Mouse (Mus musculus) cortical plate, adult 2 months (tissue): ENCODE measurements around the gene Mtln. TPM values are rescaled to one million over a fixed set of nuclear protein-coding genes. Genes with fewer than 3 reads are reported as not detected.

Experiments used
- H3K27ac ChIP-seq: fragments of 200-500 bp; 2 replicates; pipeline ENCODE4 v1.5.1; 2012; ENCODE audit warnings: low read length, control low read depth, inconsistent platforms; ENCODE audit not compliant: insufficient read depth
- H3K4me1 ChIP-seq: fragments of 200-500 bp; 2 replicates; pipeline ENCODE4 v1.6.1; 2011; ENCODE audit warnings: low read length; ENCODE audit not compliant: control insufficient read depth, insufficient read depth
- H3K4me3 ChIP-seq: fragments of 200-500 bp; 2 replicates; pipeline ENCODE4 v1.5.1; 2011; ENCODE audit warnings: mild to moderate bottlenecking, low read length, control low read depth; ENCODE audit not compliant: insufficient read depth
- CTCF ChIP-seq: fragments of 200-500 bp; IDR thresholded peaks from 2 replicates; pipeline ENCODE4 v1.5.1; 2011; ENCODE audit warnings: mild to moderate bottlenecking, control low read depth, low read length; ENCODE audit not compliant: insufficient read depth; ENCODE audit errors: extremely low read depth
- POLR2A ChIP-seq: fragments of 200-500 bp; IDR thresholded peaks from 2 replicates; pipeline ENCODE4 v1.6.1; 2011; ENCODE audit warnings: mild to moderate bottlenecking, low read length, control low read depth; ENCODE audit not compliant: insufficient read depth; ENCODE audit errors: extremely low read depth
- polyA plus RNA-seq: library from polyadenylated mRNA; depleted of rRNA; stranded (reverse); fragments of >200 nt; gene quantifications from 2 replicates; pipeline ENCODE4 v1.2.3, GENCODE M21; 2012; rRNA removed

Gene Mtln
- polyA plus RNA-seq, 1 experiment, result 95.4 TPM

DNA sequence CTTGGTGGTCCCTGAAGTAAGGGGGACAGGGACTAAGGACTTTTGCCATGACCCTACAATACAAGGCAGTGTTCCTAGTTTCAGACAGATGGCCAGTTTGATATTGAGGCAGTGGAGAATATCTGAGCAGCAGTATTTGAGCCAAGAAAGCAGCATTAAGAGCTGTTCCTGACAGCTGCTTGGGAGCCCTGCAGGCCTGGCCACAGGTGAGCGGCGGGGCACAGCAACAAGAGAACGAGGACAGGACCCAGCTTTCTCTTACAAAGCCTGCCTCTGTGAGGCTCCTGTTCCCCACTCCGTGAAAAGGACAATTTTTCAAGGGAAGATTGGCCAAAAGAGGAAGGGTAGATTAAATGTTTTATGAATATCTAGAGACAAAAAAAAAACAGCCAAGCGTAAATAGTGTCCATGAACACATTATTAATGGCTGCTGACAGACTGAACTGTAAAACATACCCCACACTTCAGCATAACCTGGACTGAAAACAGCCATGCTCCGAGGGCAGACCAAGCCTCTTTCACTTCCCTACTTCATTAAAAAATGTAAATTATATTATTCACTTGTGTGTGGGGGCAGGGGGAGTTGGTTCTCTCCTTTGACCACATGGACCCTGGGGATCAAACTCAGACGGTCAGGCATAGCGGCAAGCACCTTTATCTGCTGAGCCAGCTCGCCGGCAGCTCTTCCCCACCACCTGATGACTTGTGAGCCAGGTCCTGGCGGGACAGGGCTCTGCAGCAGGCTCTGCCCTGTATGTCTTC is 40.3 kb downstream of the Mtln start:
- Histone ChIP-seq H3K27ac (no peak overlapping the region), H3K4me3 (no peak overlapping the region), H3K4me1 (no peaks in the 10 kb centered on the region)
- TF ChIP-seq POLR2A (no peak), CTCF (no peak)

DNA sequence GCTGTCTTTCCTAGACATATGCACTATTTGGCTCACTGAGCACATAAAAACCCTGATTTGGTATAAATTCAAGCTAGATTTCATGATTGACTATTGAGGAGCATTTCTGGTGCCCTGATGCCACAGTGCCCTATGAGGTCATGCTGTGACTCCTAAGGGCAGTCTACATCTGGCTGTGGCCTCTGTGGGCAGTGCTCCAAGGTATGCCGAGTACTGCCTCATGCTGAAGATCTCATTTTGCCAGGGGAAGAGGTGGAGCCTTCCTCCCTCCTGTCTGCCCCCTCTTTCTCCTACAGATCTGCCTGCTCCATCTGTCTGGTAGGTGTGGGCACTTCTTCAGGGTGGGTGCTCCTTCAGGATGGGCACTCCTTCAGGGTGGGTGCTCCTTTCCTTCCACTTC is 42.9 kb downstream of the Mtln start:
- H3K27ac ChIP-seq, result no peak overlapping the region
- TF ChIP-seq POLR2A (no peak), CTCF (no peak)
- no peak overlapping the region for H3K4me3 ChIP-seq
- no peaks in the 10 kb centered on the region for H3K4me1 ChIP-seq

DNA sequence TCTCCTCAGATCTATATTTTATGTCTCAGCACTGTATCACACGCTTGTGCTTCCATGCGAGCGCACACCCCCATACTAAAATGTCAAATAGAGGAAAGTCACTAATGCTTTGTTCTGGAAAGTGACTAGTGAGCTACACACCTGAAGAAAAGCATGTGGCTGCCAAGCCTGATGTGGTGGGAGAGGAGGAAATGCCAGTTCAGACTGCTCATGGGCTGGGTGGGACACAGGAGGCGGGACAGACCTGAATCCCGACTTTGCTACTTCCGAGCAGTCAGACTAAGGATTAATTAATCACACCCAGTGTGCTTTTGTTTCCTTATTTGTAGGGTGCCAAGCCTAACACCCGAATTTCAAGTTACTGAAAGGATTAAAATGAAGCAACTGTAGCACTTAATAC is 44.0 kb downstream of the Mtln start:
- no peaks in the 10 kb centered on the region for H3K4me1 ChIP-seq
- TF ChIP-seq CTCF (no peak), POLR2A (no peak)
- H3K4me3 ChIP-seq, result no peak overlapping the region
- no peak overlapping the region for H3K27ac ChIP-seq

DNA sequence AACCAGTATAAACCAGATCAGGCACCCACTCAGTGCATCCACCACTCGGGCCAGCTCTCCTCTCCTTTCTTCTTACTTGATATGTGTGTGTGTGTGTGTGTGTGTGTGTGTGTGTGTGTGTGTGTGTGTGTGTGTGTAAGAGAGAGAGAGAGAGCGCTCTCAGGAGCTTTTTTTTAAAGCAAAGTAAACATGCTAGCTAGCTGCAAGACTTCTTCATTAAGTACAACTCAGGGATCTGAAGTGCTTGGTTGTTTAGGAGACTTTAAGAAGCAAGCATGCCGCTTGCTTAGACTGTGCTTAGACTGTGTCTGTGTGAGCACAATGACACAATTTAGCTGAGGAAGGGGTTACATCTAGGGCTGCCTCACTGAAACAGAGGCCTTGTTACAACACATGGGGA is 49.7 kb downstream of the Mtln start:
- Histone ChIP-seq H3K4me1 (no peaks in the 10 kb centered on the region), H3K27ac (no peak overlapping the region), H3K4me3 (no peak overlapping the region)
- TF ChIP-seq POLR2A (no peak), CTCF (no peak)

Other genes starting within 250 kb of the Mtln start
- gene Zfp661, start 205.4 kb downstream of the Mtln start, polyA plus RNA-seq, result 10.3 and 10.4 TPM in 2 replicates
- gene Mrps5, start 205.3 kb downstream of the Mtln start, polyA plus RNA-seq, result 88.8 and 90.0 TPM in 2 replicates
- gene Mal, start 135.8 kb downstream of the Mtln start, polyA plus RNA-seq, result 144 and 209 TPM in 2 replicates
- 0.98 and 1.4 TPM in 2 replicates for gene Mall, start 62.6 kb downstream of the Mtln start, polyA plus RNA-seq
- gene Nphp1, start 3.6 kb downstream of the Mtln start, polyA plus RNA-seq, result 19.7 and 20.1 TPM in 2 replicates
- gene Bub1, start 39.4 kb upstream of the Mtln start, polyA plus RNA-seq, result 0.21 and 0.25 TPM in 2 replicates
- gene Acoxl, start 46.4 kb upstream of the Mtln start, polyA plus RNA-seq, result not detected in 2 replicates